Mouse (Mus musculus) frontal cortex, postnatal 36 days (tissue): ENCODE measurements around the gene Gldn.
A peak's percentile ranks its signal among the peaks of the same experiment; 100 is the strongest.

Source experiments
- DNase-seq, 2 experiments: peaks; one replicate each; pipeline ENCODE4 v3.0.0; 2022; ENCODE audit warnings: low spot score in 2 of 2

The Gldn gene

GRCm38 (mm10) chr9:54286331-54286987 is at the start of gene Gldn:
Gene Gldn, plus strand, starts transcription at chr9:54286486.
- peak; percentile 13 to 18 for DNase-seq

DNA sequence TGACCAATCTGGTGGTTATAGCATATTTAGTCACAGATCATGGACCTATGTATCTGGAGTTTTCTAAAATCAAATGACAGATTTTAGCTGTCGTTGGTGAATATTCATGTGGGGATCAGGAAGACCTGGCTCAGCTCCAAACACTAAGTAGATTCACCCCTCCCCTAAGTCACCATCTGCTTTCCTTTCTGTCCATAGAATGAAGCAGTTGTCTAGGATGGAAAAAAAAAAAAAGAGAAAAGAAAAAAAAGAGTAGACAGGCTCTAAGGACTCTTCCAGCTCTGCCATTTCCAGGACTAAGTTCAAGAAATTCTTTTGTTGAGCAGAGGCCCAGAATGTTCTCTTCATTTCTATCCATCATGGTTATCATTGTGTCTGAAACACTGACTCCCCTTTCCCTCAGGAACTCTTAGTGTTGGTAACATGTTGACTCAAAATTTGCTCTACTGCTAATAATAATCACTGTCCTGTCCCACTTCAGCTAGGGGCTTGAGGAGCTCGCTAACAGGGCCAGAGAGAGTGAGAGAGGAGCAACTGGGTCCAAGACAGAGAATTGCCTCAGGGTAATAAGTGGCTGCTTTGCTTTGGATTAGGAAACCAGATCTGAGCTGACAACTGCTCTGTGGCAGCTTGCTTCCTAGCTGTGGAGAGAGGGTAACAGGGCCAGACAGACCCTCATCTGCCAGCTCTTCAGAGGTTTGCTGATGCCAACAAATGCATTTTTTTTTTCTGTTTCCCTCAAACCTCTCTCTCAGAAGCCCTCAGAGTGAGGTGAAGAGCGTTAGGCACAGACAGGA is 41.2 kb upstream of the Gldn start:
- DNase-seq, result no peak

DNA sequence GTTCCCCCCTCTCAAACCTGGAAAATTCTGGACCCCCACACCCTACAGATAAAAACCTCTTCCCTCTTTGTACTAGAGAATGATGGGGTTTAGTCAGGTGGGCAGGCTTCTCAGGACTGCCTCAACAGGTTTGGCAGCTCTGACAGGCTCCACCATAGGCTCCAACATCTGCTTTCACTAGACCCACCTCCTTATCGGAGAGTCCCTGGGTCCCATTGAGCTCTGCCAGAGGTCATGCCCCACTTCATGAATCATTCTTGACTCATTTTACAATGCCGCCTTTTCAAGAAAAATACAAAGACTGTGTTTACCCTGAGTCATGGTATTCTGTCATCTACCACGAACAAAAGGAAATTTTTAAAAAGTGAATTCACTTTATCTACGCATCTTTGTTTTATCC is 21.5 kb upstream of the Gldn start:
- DNase-seq, result no peak

- no peak for DNase-seq
These were observed 18.3 kb upstream of the Gldn start, which contains the start of gene Cyp19a1 for GRCm38 (mm10) chr9:54268010-54268409. Gene Cyp19a1, minus strand, starts transcription at chr9:54268110.

GRCm38 (mm10) chr9:54269987-54270386 is 16.3 kb upstream of the Gldn start:
- no peak for DNase-seq

- DNase-seq, result no peak
These were observed 15.4 kb upstream of the Gldn start for GRCm38 (mm10) chr9:54270889-54271288.

GRCm38 (mm10) chr9:54275283-54275682 is 11.0 kb upstream of the Gldn start:
- DNase-seq, result no peak

DNA sequence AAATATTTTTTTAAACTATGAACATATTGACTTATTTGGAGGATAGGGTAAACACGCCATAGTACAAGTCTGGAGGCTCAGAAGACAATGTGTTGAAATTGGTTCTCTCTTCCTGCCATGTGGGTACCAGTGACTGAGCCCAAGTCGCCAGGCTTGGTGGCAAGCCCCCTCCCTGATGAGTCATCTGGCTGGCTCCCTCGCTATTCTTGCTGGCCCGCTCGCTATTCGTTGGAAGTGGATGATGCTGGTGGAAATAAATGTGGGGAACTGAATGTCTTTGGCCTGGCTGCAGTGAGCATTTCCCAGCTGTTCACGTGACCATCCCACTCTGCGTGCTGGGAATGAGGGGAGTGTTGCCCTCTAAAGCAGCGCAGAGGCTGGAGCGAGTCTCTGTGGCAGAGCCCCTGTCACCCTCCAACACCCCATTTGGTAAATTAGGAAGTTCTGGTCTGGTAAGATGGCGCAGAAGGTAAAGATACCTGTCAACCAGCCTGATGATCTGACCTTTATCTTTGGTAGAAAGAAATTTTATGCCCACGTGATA is 7.2 kb upstream of the Gldn start:
- DNase-seq, result no peak

- DNase-seq, result no peak
These were observed 1.5 kb downstream of the Gldn start for GRCm38 (mm10) chr9:54287804-54288203.

GRCm38 (mm10) chr9:54299389-54299788 is 13.1 kb downstream of the Gldn start:
- DNase-seq, result no peak

DNA sequence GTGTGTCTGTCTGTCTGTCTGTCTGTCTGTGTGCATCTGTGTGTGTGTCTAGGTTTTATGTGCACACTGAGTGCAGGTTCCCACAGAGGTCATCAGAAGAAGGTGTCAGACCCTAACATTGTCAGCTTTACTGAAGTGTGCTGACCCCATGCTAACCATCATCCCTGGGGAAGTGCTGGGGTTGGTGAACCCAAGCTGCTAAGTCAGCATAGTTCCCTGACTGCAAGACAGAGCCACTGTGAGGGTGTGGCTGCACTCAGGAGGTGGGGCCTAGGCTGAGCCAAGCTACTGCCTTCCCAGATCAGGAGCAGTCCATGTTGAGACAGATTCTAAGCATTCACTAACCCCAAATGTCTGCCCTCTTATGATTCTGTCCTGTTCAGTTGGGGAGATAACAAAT is 13.5 kb downstream of the Gldn start:
- no peak for DNase-seq

- peak; percentile 35 to 60 for DNase-seq
These were observed 15.0 kb downstream of the Gldn start for GRCm38 (mm10) chr9:54301255-54301654.

- DNase-seq, result no peak
These were observed 21.9 kb downstream of the Gldn start for GRCm38 (mm10) chr9:54308209-54308608.

GRCm38 (mm10) chr9:54308751-54309358 is 22.6 kb downstream of the Gldn start:
- DNase-seq, result no peak

DNA sequence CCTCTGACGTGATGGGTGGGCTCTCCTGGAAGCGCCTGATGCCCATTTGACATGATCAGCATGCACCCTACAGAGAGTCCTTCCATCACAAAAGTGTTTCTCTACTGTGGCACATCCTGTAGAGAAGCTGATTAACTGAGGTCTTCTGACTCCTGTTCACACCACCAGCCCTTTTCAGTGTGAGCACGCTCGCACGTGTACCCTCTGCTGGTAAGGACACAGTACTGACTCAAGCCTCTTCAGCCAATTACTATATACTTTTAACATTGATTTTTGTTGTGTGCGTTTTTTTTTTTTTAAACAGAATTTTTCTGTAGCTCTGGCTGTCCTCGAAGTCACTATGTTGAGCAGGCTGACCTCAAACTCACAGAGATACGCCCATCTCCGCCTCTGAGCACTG is 30.1 kb downstream of the Gldn start:
- no peak for DNase-seq

DNA sequence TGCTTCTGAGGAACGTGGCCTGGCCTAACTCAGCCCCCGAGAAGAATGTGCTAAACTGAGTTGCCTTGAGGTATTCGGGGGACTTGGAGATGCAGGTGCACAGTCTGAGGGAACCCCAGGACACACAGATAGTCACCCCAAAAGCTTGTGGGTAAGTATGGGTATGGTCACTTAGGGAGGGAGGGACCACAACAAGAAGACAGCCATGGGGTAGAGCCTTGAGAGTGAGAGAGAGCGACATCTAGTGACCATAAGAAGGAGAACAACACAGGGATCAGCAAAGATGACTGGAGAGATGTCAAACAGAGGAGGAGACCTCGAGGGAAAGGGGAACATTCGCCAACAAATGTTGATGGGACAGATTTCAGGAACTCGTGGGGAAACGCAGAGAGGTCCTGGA is 37.2 kb downstream of the Gldn start:
- DNase-seq, result peak in 1 of 2 experiments; percentile 13

- DNase-seq, result no peak
These were observed 42.9 kb downstream of the Gldn start for GRCm38 (mm10) chr9:54329201-54329600.

DNA sequence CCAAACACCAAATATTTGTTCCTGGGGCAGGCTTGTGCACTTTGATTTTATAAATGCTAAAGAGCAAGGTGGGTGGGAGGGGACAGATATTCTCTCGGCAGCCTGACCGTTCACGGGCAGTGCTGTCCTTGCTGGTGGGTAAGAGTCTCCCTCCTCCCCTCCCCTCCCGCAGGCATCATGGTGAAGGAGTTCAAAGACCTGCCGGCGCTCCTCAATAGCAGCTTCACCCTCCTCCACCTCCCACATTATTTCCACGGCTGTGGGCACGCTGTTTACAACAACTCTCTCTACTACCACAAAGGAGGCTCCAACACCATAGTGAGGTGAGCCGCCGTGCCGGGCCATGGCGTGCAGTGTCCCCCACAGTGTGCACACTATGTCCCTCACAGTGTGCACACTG is 49.3 kb downstream of the Gldn start:
- DNase-seq, result no peak

- peak; percentile 53 to 79 for DNase-seq
These were observed 50.4 kb downstream of the Gldn start for GRCm38 (mm10) chr9:54336532-54337144.

DNA sequence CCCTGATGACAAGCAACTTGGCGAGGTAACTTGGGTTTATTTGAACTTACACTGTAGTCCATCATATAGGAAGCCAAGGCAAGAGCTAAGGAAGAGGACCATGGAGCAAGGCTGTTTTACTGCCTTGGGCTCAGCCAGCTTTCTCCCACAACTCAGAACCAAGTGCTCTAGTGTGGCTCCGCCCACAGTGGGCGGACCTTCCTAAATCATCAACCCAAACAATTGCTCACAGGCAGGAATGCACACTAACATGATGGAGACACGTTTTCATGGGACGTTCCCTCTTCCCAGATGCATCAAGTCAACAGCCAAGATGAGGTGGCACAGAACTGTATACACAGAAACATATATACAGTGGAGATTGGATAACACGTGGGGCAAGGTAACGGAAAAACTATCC is 55.7 kb downstream of the Gldn start:
- no peak for DNase-seq

GRCm38 (mm10) chr9:54356756-54357155 is 70.5 kb downstream of the Gldn start:
- DNase-seq, result no peak
